Mouse (Mus musculus) kidney, postnatal 0 days (tissue): Measurements from ENCODE around the gene Dram1. TPM values are rescaled to one million over a fixed set of nuclear protein-coding genes. Genes with fewer than 3 reads are reported as not detected.

Experiments
- ATAC-seq: fragments of 200-750 bp; cut with Nextera tagmentation; replicated peaks from 2 replicates; pipeline ENCODE4 v1.8.0; 2017; ENCODE audit warnings: low read depth, moderate number of reproducible peaks, moderate TSS enrichment, moderate library complexity; ENCODE audit not compliant: low FRiP score
- DNase-seq: peaks from one replicate; pipeline ENCODE4 v3.0.0-alpha.2; 2016; ENCODE audit warnings: low spot score
- H3K27ac ChIP-seq: fragments of 300-500 bp; sonication (generic); 2 replicates; pipeline ENCODE4 v1.5.1; 2014; ENCODE audit warnings: mild to moderate bottlenecking
- H3K27me3 ChIP-seq: fragments of 300-500 bp; sonication (generic); 2 replicates; pipeline ENCODE4 v1.6.1; 2014; ENCODE audit warnings: low read length, mixed read lengths; ENCODE audit not compliant: insufficient read depth
- H3K36me3 ChIP-seq: fragments of 300-500 bp; sonication (generic); 2 replicates; pipeline ENCODE4 v1.6.1; 2014; ENCODE audit warnings: low read length, mixed read lengths; ENCODE audit not compliant: insufficient read depth
- H3K4me1 ChIP-seq: fragments of 300-500 bp; sonication (generic); replicated peaks from 2 replicates; pipeline ENCODE4 v1.6.1; 2014; ENCODE audit warnings: antibody characterized with exemption, low read length, mixed read lengths; ENCODE audit not compliant: insufficient read depth
- H3K4me2 ChIP-seq: fragments of 300-500 bp; sonication (generic); 2 replicates; pipeline ENCODE4 v1.6.1; 2014; ENCODE audit warnings: mild to moderate bottlenecking, low read length, moderate library complexity, mixed read lengths
- H3K4me3 ChIP-seq: fragments of 300-500 bp; sonication (generic); replicated peaks from 2 replicates; pipeline ENCODE4 v1.5.1; 2014; ENCODE audit warnings: low read depth, low read length
- H3K9ac ChIP-seq: fragments of 300-500 bp; sonication (generic); 2 replicates; pipeline ENCODE4 v1.6.1; 2014; ENCODE audit warnings: low read depth, low read length
- H3K9me3 ChIP-seq: fragments of 300-500 bp; sonication (generic); replicated peaks from 2 replicates; pipeline ENCODE4 v1.6.1; 2016; ENCODE audit warnings: low read length, inconsistent platforms, mixed read lengths
- CTCF ChIP-seq: IDR thresholded peaks from 2 replicates; pipeline ENCODE4 v1.5.1; 2016; ENCODE audit warnings: antibody characterized with exemption, low read depth, mild to moderate bottlenecking, moderate library complexity
- WGBS: fragments of 180-500 bp; shearing (Covaris S2); extraction: QIAGEN DNeasy Blood & Tissue Kit; methylation state at CpG from one replicate; pipeline ENCODE4 v1.1.7; 2014; 5-methylcytosine and 5-hydroxymethylcytosine counted together
- polyA plus RNA-seq: library from polyadenylated mRNA; unstranded; fragments of >200 nt; fragmentation: Nextera tagmentation; extraction: Ambion mirVana; gene quantifications from 2 replicates; pipeline ENCODE4 v1.2.1, GENCODE M21; 2015

Gene Dram1
- polyA plus RNA-seq, 1 experiment from 2014 or later: 5.9 TPM

GRCm38 (mm10) chr10:88404220-88404619 is 25.3 kb upstream of the Dram1 start:
- no peak for ATAC-seq
- Histone ChIP-seq H3K4me2 (no peak overlapping the region), H3K27me3 (no peaks in the 10 kb centered on the region), H3K9ac (no peak overlapping the region), H3K27ac (no peak overlapping the region), H3K36me3 (no peaks in the 10 kb centered on the region), H3K9me3 (no peaks in the 10 kb centered on the region), H3K4me3 (no peak overlapping the region), H3K4me1 (no peaks in the 10 kb centered on the region)
- WGBS: 63% methylated on average over 6 of the region's 6 CpGs
- TF ChIP-seq CTCF: no peak
- DNase-seq: no peak

DNA sequence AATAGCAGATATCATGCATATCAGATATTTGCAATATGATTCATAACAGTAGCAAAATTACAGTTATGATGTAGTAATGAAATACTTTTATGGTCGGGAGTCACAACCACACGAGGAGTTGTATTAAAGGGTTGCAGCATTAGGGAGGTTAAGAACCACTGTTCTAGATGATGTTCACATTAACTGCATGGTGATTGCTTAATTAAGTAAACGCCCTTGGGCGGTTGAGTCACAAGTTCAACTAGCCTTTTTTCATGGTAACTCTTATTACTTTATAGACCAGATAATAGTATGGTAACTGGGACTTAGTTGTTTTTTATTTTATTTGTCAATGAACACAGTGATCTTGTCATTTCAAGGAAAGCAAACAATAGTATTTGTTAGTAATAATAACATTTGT is 24.1 kb upstream of the Dram1 start:
- no peak for TF ChIP-seq CTCF
- H3K4me1 ChIP-seq: no peaks in the 10 kb centered on the region
- H3K9me3 ChIP-seq: no peaks in the 10 kb centered on the region
- DNase-seq (no peak), ATAC-seq (no peak)
- H3K27ac ChIP-seq: no peak overlapping the region
- H3K4me2 ChIP-seq: no peak overlapping the region
- H3K27me3 ChIP-seq: no peaks in the 10 kb centered on the region
- WGBS: 86% methylated on average over 4 of the region's 4 CpGs
- no peak overlapping the region for H3K9ac ChIP-seq
- no peak overlapping the region for H3K4me3 ChIP-seq
- no peaks in the 10 kb centered on the region for H3K36me3 ChIP-seq

GRCm38 (mm10) chr10:88399271-88399670 is 20.4 kb upstream of the Dram1 start:
- ATAC-seq: no peak
- no peak overlapping the region for H3K4me2 ChIP-seq
- H3K9me3 ChIP-seq: no peaks in the 10 kb centered on the region
- DNase-seq: no peak
- no peak overlapping the region for H3K9ac ChIP-seq
- no peaks in the 10 kb centered on the region for H3K27me3 ChIP-seq
- no peak overlapping the region for H3K4me3 ChIP-seq
- no peaks in the 10 kb centered on the region for H3K4me1 ChIP-seq
- no peak overlapping the region for H3K27ac ChIP-seq
- 89% methylated on average over 5 of the region's 5 CpGs for WGBS
- no peak for TF ChIP-seq CTCF
- no peaks in the 10 kb centered on the region for H3K36me3 ChIP-seq

DNA sequence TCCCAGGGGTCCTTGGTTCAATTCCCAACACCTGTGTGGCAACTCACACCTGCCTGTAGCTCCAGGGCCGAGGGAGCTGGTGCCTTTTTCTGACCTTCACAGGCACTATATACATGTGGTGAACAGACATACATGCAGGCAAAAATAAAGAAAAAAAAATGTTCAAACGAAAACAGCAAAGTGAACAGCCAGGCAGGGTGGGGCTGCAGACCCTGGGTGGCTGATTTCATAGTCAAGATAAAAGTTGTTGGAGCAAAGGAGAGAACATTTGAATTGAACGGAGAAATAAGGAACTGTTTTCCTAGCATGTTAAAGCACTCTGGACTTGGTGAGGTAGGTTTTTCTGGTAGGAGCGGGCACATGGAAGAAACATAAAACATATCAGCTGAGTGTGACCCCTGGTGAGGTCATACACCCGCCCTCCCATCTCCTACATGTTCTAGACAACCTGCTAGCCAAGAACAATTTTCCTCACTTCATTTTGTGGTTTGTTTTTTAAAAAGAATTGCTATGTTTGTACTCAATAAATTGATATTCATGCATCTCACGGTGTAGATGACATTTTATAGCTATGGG is 19.9 kb upstream of the Dram1 start:
- Histone ChIP-seq H3K27me3 (no peaks in the 10 kb centered on the region), H3K27ac (no peak overlapping the region), H3K4me3 (no peak overlapping the region), H3K9ac (no peak overlapping the region), H3K4me2 (no peak overlapping the region), H3K9me3 (no peaks in the 10 kb centered on the region), H3K4me1 (no peaks in the 10 kb centered on the region), H3K36me3 (no peaks in the 10 kb centered on the region)
- 81% methylated on average over 6 of the region's 6 CpGs for WGBS
- TF ChIP-seq CTCF: no peak
- ATAC-seq: no peak
- DNase-seq: no peak

GRCm38 (mm10) chr10:88392181-88392847 is 13.4 kb upstream of the Dram1 start:
- ATAC-seq (no peak), DNase-seq (no peak)
- no peak overlapping the region for H3K9ac ChIP-seq
- WGBS: 86% methylated on average over 9 of the region's 9 CpGs
- H3K4me3 ChIP-seq: no peak overlapping the region
- peaks cover 5% of the 10 kb centered on the region; the same call in 1 of the 2 replicates for H3K4me1 ChIP-seq
- no peaks in the 10 kb centered on the region for H3K9me3 ChIP-seq
- H3K27ac ChIP-seq: no peak overlapping the region
- H3K36me3 ChIP-seq: no peaks in the 10 kb centered on the region
- no peak for TF ChIP-seq CTCF
- H3K27me3 ChIP-seq: no peaks in the 10 kb centered on the region
- H3K4me2 ChIP-seq: no peak overlapping the region

DNA sequence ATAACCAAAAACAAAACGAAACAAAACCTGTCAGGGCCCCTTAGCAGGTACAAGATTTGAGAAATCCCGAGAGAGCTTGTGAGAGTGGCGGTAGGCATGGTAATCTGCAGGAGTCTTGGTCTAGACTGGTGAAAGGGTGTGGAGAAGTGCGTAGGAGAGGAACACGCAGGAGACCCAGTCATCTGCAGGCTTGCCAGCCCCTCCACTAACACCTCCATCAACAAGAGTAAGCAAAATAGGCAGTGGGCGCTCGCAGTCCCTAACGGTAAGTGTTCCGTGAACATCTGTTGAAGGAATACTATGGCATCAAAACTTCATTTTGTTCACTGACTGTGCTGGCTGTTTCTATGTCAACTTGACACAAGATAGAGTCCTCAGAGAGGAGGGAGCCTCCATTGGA is 12.6 kb upstream of the Dram1 start:
- DNase-seq (no peak), ATAC-seq (no peak)
- no peaks in the 10 kb centered on the region for H3K27me3 ChIP-seq
- H3K4me3 ChIP-seq: no peak overlapping the region
- no peak overlapping the region for H3K9ac ChIP-seq
- H3K36me3 ChIP-seq: no peaks in the 10 kb centered on the region
- no peaks in the 10 kb centered on the region for H3K9me3 ChIP-seq
- H3K4me1 ChIP-seq: peaks cover 5% of the 10 kb centered on the region; the same call in 1 of the 2 replicates
- no peak for TF ChIP-seq CTCF
- H3K4me2 ChIP-seq: no peak overlapping the region
- no peak overlapping the region for H3K27ac ChIP-seq
- 92% methylated on average over 9 of the region's 9 CpGs for WGBS
